Mouse (Mus musculus): Measurements from ENCODE around the gene Grip1. TPM values are rescaled to one million over a fixed set of nuclear protein-coding genes. Genes with fewer than 3 reads are reported as not detected.

Grip1 gene
- total and polyA plus RNA-seq, 2 experiments from 2014 or later, result 14.3 to 31.2 TPM

GRCm38 (mm10) chr10:119722471-119722870, 268.8 kb downstream of the Grip1 start:
- Histone ChIP-seq H3K9me3 (ENCODE audit: low read length) (no peaks in the 10 kb centered on the region), H3K4me2 (ENCODE audit: low read depth, low read length) (no peak overlapping the region), H3K4me1 (ENCODE audit: insufficient read depth, low read length) (no peaks in the 10 kb centered on the region), H3K36me3 (ENCODE audit: insufficient read depth, low read length) (no peaks in the 10 kb centered on the region), H3K27me3 (ENCODE audit: insufficient read depth, low read length) (no peaks in the 10 kb centered on the region), H3K4me3 (ENCODE audit: low read length) (no peak overlapping the region), H3K27ac (no peak overlapping the region), H3K9ac (replicated peaks; ENCODE audit: low read length) (no peak overlapping the region)
- 55% methylated on average over 2 of the region's 2 CpGs for WGBS
- no peak for ATAC-seq
- no peak for TF ChIP-seq CTCF (IDR thresholded peaks at IDR 0.05; ENCODE audit: low read depth)
- no peak for DNase-seq (ENCODE audit: low spot score)

GRCm38 (mm10) chr10:119723671-119724070, 270.0 kb downstream of the Grip1 start:
- H3K4me2 ChIP-seq (ENCODE audit: low read depth, low read length), result no peak overlapping the region
- DNase-seq (ENCODE audit: low spot score), result no peak
- 54% methylated on average over 9 of the region's 9 CpGs for WGBS

GRCm38 (mm10) chr10:119725363-119725762, 271.7 kb downstream of the Grip1 start:
- H3K36me3 ChIP-seq (ENCODE audit: insufficient read depth, low read length), result no peaks in the 10 kb centered on the region
- H3K27me3 ChIP-seq (ENCODE audit: insufficient read depth, low read length), result no peaks in the 10 kb centered on the region
- no peaks in the 10 kb centered on the region; the same call in 1 of the 2 replicates for H3K4me1 ChIP-seq (ENCODE audit: insufficient read depth, low read length)
- H3K4me3 ChIP-seq (ENCODE audit: low read length), result no peak overlapping the region
- H3K4me2 ChIP-seq (ENCODE audit: low read depth, low read length), result no peak overlapping the region
- DNase-seq (ENCODE audit: low spot score), result no peak
- H3K9me3 ChIP-seq (ENCODE audit: low read length), result no peaks in the 10 kb centered on the region
- 64% methylated on average over 5 of the region's 5 CpGs for WGBS
- TF ChIP-seq CTCF (IDR thresholded peaks at IDR 0.05; ENCODE audit: low read depth), result no peak
- H3K9ac ChIP-seq (replicated peaks; ENCODE audit: low read length), result no peak overlapping the region
- no peak overlapping the region for H3K27ac ChIP-seq
- ATAC-seq, result no peak

More at GRCm38 (mm10) chr10:119723671-119724070, 270.0 kb downstream of the Grip1 start:
- ATAC-seq, result no peak
- Histone ChIP-seq H3K9ac (replicated peaks; ENCODE audit: low read length) (no peak overlapping the region), H3K4me1 (ENCODE audit: insufficient read depth, low read length) (no peaks in the 10 kb centered on the region), H3K27me3 (ENCODE audit: insufficient read depth, low read length) (no peaks in the 10 kb centered on the region), H3K36me3 (ENCODE audit: insufficient read depth, low read length) (no peaks in the 10 kb centered on the region), H3K27ac (no peak overlapping the region), H3K9me3 (ENCODE audit: low read length) (no peaks in the 10 kb centered on the region), H3K4me3 (ENCODE audit: low read length) (no peak overlapping the region)
- TF ChIP-seq CTCF (IDR thresholded peaks at IDR 0.05; ENCODE audit: low read depth), result no peak

GRCm38 (mm10) chr10:119725966-119726365, 272.3 kb downstream of the Grip1 start:
- H3K27ac ChIP-seq, result no peak overlapping the region
- TF ChIP-seq CTCF (IDR thresholded peaks at IDR 0.05; ENCODE audit: low read depth), result no peak
- 78% methylated on average over 7 of the region's 7 CpGs for WGBS
- no peaks in the 10 kb centered on the region for H3K9me3 ChIP-seq (ENCODE audit: low read length)
- no peaks in the 10 kb centered on the region; the same call in 1 of the 2 replicates for H3K4me1 ChIP-seq (ENCODE audit: insufficient read depth, low read length)
- no peaks in the 10 kb centered on the region for H3K36me3 ChIP-seq (ENCODE audit: insufficient read depth, low read length)
- no peak overlapping the region for H3K4me2 ChIP-seq (ENCODE audit: low read depth, low read length)
- no peaks in the 10 kb centered on the region for H3K27me3 ChIP-seq (ENCODE audit: insufficient read depth, low read length)
- ATAC-seq, result no peak
- no peak overlapping the region for H3K4me3 ChIP-seq (ENCODE audit: low read length)
- DNase-seq (ENCODE audit: low spot score), result no peak
- H3K9ac ChIP-seq (replicated peaks; ENCODE audit: low read length), result no peak overlapping the region

GRCm38 (mm10) chr10:119726921-119727320, 273.3 kb downstream of the Grip1 start:
- Histone ChIP-seq H3K9ac (replicated peaks; ENCODE audit: low read length) (no peak overlapping the region), H3K4me1 (ENCODE audit: insufficient read depth, low read length) (no peaks in the 10 kb centered on the region; the same call in 1 of the 2 replicates), H3K4me3 (ENCODE audit: low read length) (no peak overlapping the region), H3K4me2 (ENCODE audit: low read depth, low read length) (no peak overlapping the region), H3K27me3 (ENCODE audit: insufficient read depth, low read length) (no peaks in the 10 kb centered on the region), H3K36me3 (ENCODE audit: insufficient read depth, low read length) (no peaks in the 10 kb centered on the region), H3K27ac (no peak overlapping the region), H3K9me3 (ENCODE audit: low read length) (no peaks in the 10 kb centered on the region)
- DNase-seq (ENCODE audit: low spot score), result no peak
- no peak for ATAC-seq
- no peak for TF ChIP-seq CTCF (IDR thresholded peaks at IDR 0.05; ENCODE audit: low read depth)
- WGBS, result 91% methylated on average over 6 of the region's 6 CpGs

GRCm38 (mm10) chr10:119730206-119730605, 276.6 kb downstream of the Grip1 start:
- ATAC-seq (no peak), DNase-seq (ENCODE audit: low spot score) (no peak)
- WGBS, result 65% methylated on average over 5 of the region's 5 CpGs
- Histone ChIP-seq H3K4me3 (ENCODE audit: low read length) (no peak overlapping the region), H3K9me3 (ENCODE audit: low read length) (no peaks in the 10 kb centered on the region), H3K9ac (replicated peaks; ENCODE audit: low read length) (no peak overlapping the region), H3K27ac (no peak overlapping the region), H3K4me1 (ENCODE audit: insufficient read depth, low read length) (no peaks in the 10 kb centered on the region; the same call in 1 of the 2 replicates), H3K36me3 (ENCODE audit: insufficient read depth, low read length) (no peaks in the 10 kb centered on the region), H3K27me3 (ENCODE audit: insufficient read depth, low read length) (no peaks in the 10 kb centered on the region), H3K4me2 (ENCODE audit: low read depth, low read length) (no peak overlapping the region)
- no peak for TF ChIP-seq CTCF (IDR thresholded peaks at IDR 0.05; ENCODE audit: low read depth)

GRCm38 (mm10) chr10:119735011-119735992, 281.7 kb downstream of the Grip1 start:
- Histone ChIP-seq H3K27me3 (ENCODE audit: insufficient read depth, low read length) (no peaks in the 10 kb centered on the region), H3K27ac (no peak overlapping the region), H3K4me2 (ENCODE audit: low read depth, low read length) (no peak overlapping the region), H3K4me1 (ENCODE audit: insufficient read depth, low read length) (no peaks in the 10 kb centered on the region), H3K4me3 (ENCODE audit: low read length) (no peak overlapping the region), H3K36me3 (ENCODE audit: insufficient read depth, low read length) (no peaks in the 10 kb centered on the region), H3K9ac (replicated peaks; ENCODE audit: low read length) (no peak overlapping the region), H3K9me3 (ENCODE audit: low read length) (no peaks in the 10 kb centered on the region)
- ATAC-seq, result peak; percentile 66
- WGBS, result 49% methylated on average over 19 of the region's 19 CpGs
- TF ChIP-seq CTCF (IDR thresholded peaks at IDR 0.05; ENCODE audit: low read depth), result no peak
- no peak for DNase-seq (ENCODE audit: low spot score)

All from hindbrain, postnatal 0 days (tissue).